Mouse (Mus musculus) myocyte (in vitro differentiated cells): Measurements from ENCODE around the gene Ttc7.

Source experiments
- MAX ChIP-seq: IDR thresholded peaks from one replicate; pipeline ENCODE4 v1.6.1; 2011; ENCODE audit warnings: low read depth, mild to moderate bottlenecking, control low read depth
- MYOD1 ChIP-seq, 3 experiments: IDR thresholded peaks; one replicate each; pipeline ENCODE4 v1.6.1; 2011; ENCODE audit warnings: control low read depth in 2 of 3, low read depth in 2 of 3, mild to moderate bottlenecking in 2 of 3, moderate library complexity in 1 of 3; ENCODE audit not compliant: insufficient read length in 2 of 3, control insufficient read depth in 1 of 3
- POLR2A ChIP-seq: IDR thresholded peaks from one replicate; pipeline ENCODE4 v1.6.1; 2011; ENCODE audit warnings: low read depth, mild to moderate bottlenecking, control low read depth, moderate library complexity; ENCODE audit not compliant: insufficient read length
- SRF ChIP-seq: IDR thresholded peaks from one replicate; pipeline ENCODE4 v1.6.1; 2011; ENCODE audit warnings: low read depth; ENCODE audit not compliant: control insufficient read depth, insufficient read length
- USF1 ChIP-seq: IDR thresholded peaks from one replicate; pipeline ENCODE4 v1.6.1; 2011; ENCODE audit warnings: low read depth, mild to moderate bottlenecking, control low read depth, moderate library complexity

GRCm38 (mm10) chr17:87288131-87288530 lies 5.4 kb downstream of the Ttc7 start:
- TF ChIP-seq MYOD1 (IDR thresholded peaks at IDR 0.05; ENCODE audit: control insufficient read depth in 1 of 3, insufficient read length in 2 of 3, low read depth in 2 of 3) (no peak), POLR2A (no peak), USF1 (no peak), MAX (no peak), SRF (no peak)
